Mouse (Mus musculus) frontal cortex, postnatal 25 days (tissue): ENCODE measurements around the gene Sparcl1.

ENCODE experiments used
- DNase-seq, 2 experiments: peaks; one replicate each; pipeline ENCODE4 v3.0.0; 2022; ENCODE audit warnings: low spot score in 2 of 2

Sparcl1 gene

DNA sequence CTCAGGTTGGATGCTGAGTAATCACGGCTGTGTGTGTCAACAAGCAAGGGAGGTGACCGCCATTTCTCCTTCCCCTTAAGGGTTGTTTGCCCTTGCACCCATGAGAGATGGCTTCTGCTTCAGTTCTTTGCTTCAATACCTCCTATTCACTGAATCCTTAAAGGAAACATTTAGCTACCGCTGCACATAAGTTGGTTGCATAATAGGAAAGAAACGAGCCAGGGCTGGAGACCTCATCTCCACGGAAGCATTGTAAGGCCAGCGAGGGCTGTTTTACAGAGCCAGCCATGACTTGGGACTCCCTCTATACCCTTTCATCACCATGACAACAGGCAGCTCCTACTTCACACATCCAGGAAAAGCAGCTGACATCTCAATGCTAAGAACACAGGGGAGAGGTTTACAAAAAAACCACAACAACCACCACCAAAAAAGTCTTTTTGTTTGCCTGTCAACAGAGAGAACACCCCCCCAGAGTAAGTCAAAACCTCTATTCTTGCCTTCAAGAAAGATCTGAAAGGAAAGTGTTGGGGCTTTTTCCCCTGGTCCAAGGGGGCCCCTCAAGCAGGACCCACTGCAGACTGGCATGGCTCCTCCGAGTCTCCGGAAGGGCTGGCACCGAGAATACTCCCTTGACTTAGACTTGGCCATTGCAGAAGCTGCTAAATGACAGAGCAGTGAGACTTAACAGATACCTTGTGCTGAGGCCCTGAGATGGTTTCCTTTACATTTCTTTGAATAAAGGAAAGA lies 3.2 kb downstream of the Sparcl1 start:
- DNase-seq, result peak; percentile 21 to 52

- DNase-seq, result no peak
Observed at GRCm38 (mm10) chr5:104109516-104109915, 4.0 kb downstream of the Sparcl1 start.

GRCm38 (mm10) chr5:104108879-104109369 lies 4.6 kb downstream of the Sparcl1 start:
- DNase-seq, result peak; percentile 46 to 48

DNA sequence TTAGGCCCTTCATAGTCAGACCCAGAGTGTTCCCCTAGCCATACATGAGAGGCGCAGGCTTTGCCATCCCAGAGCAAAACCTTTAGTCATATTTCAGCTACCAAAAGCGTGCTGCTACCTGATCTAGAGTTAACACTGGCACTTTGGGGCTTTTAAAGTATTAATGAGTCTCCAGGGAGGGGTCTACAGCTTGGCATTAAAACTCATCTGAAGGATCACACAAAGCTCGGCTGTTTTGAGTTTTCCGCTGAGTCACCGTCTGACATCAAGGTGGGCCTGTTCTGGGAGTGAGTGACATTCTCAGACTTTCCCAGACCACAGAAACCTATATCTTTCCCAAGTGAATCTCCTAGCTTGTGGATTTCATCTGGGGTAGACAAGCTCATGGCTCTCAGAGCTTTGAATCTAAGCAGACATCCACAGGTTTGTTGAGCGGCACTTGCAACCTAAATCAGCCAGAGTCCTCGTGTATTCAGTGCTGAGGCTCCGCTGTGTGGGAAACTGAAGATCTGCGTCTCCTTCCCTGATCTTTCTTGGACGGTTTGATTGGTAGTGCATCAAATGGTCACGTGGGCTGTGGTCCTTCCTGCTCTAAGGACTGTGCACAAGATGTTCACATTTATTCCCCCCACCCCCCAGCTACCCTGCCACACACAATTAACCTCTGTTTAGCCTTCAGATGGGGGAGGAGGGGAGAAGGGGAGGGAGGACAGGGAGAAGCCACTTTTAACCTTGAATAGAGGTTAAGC lies 5.2 kb downstream of the Sparcl1 start:
- DNase-seq, result no peak

- DNase-seq, result no peak
Observed at GRCm38 (mm10) chr5:104104111-104104510, 9.4 kb downstream of the Sparcl1 start.

DNA sequence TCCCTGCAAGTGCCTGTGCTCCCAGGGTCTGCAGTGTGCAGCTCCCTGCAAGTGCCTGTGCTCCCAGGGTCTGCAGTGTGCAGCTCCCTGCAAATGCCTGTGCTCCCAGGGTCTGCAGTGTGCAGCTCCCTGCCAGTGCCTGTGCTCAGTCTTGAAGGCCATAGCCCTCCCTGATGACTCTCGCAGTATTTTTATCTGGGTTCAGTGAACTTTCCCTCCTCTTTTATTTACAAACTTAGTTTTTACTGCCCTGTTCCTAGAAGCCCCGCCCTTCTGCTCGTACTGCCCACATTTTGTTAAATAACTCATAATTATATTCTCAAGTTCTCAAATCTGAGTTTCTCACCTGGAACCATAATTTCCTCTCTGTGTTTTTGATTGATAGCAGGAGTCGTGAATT lies 10.4 kb downstream of the Sparcl1 start:
- no peak for DNase-seq

DNA sequence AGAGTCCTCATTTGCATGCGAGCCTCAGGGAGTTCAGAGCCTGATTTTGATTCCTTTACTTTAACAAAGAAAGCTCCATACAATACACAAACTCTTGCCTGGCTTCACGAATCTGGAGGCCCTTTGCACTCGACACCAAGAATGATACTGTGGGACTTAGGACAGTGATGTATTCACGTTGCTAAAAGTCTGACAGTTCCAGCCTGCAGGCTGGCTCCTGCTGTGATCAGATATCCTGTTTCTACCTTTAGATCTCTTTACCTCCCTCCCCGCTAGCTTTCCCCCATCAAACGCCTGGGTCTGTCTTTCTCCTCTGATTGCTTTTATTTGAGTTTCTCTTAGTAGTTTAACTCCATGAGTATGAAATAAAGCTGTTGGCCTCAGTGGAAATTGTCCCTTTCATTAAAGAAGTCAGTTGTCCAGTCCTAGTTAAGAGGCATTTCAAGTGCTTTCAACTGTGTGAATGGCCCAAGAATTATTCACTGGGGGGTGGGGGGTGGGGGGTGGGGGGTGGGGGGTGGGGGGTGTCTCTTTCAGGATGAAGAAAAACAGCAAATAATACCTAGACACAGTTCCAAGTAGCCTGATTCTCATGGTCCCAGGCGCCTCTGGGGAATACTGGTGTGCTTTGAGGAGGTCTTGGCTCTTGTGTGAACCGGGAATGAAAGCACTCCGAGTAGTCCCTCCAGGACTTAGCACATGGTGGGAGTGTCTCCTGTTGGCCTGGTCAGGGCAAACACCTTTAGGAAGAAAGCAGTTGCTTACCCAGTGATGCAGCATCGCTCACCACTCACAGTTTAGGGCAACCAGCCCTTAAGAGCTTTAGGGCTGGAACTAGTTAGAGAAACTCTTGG lies 11.6 kb downstream of the Sparcl1 start:
- DNase-seq, result no peak

DNA sequence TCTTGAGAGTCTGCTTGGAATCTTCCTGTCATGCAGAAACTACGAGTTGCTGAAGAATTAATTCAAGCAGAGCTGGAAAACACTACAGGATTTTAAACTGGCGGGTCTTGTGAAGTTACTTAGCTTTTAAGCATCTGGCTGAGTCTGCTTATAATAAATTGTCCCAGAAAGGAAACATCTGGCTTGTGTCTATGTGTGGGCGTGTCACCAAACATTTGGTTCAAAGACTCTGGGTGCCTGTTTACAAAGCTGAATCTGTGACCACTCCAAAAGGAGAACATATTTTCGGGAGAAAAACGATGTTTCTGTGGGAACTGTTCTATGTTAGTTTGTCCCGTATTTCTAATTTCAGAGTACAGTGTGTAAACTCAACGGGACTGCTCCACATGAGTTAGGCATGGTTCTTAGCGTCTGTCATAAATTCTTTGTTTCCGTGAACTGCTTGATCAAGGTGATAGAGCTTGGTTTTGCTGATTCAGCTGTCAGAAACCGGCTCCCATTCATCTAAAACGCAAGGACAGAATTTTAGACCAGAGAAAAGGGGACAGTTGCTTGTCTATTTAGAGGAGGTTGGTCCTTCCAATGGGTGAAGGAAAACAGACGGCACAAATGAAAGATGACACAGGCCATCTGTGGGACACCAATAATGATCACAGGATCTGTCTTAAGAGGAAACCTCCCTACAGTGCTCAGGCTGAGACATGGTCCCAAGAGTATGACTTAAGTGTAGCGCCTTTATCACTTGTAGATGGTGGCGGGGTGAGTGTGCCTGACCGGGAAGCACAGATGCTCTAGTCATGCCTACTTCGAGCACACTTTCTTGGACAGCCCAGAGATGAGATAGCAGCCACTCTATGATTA lies 17.2 kb downstream of the Sparcl1 start:
- DNase-seq, result no peak

GRCm38 (mm10) chr5:104095416-104096077 lies 18.0 kb downstream of the Sparcl1 start:
- no peak for DNase-seq

- DNase-seq, result no peak
Observed at GRCm38 (mm10) chr5:104089751-104090150, 23.8 kb downstream of the Sparcl1 start.

DNA sequence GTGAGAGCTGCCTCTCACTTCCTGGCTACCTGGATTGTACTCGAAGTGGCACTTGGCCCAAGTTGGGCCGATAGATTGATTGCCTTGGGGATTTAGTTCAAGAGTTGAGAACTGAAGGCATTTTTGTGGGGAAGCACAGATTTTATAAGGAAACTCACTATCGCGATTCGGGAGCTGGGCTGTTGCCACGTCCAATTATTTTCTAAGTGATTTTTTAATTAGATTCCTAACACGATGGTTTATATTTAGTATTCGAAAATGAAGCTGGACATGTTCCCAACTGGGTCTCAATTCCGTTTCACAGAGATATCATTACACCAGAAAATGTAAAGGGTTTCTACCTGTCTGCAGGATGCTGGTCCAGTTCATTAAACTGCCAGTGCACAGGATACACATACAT lies 28.2 kb downstream of the Sparcl1 start:
- no peak for DNase-seq

DNA sequence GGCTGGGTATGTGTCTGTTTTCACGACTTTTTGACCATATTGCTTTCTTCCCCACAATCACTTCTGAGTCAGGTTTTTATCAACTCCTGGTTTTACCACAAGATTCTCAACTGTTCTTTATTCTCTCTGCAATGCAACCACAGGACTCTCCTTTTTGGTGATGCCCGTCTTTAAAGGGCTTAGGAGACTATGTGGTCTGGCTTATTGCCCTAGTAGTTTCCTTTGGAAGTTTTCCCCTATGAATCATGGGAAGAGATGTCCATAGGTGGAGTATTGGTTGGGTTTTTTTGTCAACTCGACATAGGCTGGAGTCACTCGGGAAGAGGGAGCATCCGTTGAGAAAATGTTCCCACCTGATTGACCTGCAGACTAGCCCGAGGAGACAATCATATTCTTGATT lies 32.8 kb downstream of the Sparcl1 start:
- DNase-seq, result no peak

GRCm38 (mm10) chr5:104077508-104077907 lies 36.0 kb downstream of the Sparcl1 start, which contains the start of gene Gm17660:
Gm17660 (minus strand) TSS chr5:104077608.
- DNase-seq, result no peak

DNA sequence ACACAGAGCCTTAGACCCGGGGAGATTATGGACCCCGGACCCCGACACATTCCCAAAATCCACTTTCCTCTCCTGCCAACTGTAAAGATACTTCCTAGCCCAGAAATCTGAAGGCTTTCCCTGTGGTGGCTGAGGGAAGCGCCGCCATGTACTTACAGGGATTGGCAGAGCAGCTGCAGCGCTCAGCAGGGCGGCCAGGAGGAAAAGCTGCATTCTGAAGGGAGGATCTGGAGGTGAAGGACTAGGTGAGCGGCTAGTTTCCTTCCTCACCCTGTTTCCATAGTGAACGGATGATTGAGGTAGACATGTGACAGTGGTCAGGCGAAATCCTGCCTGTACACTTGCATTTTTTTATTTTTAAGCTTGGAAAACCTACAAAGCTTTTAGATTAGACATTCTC lies 37.2 kb downstream of the Sparcl1 start:
- DNase-seq, result no peak

DNA sequence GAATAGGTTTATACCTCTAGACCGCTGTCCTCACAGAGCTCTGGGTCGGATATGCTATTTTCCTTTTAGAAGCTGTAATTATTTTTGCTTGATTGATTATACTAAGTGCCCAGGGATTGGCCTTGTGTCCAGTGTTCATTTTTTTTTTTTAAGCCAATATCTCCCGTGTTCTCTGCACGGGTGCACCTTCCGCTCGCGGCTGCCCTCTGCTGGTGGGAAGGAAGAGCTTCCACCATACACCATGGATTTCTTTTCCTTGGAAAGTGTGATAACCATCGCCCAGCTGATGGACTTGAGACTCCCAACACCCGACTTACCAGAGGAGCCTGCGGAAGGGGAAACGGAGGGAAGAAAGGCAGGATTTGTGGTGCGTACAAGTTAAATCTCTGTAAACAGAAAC lies 39.1 kb downstream of the Sparcl1 start:
- peak; percentile 46 to 50 for DNase-seq

DNA sequence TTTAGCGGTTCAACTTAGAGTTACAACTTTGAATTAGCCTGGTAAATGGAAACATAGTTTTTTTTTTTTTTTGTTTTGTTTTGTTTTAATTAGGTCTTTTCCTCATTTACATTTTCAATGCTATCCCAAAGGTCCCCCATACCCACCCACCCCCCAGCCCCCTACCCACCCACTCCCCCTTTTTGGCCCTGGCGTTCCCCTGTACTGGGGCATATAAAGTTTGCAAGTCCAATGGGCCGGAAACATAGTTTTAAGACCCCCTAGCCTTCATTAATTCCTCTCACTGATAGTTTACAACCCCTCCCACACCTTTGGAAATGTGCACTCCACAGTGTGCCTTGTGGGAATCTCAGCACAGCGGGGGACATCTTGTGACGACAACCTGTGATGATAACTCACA lies 39.9 kb downstream of the Sparcl1 start:
- no peak for DNase-seq

GRCm38 (mm10) chr5:104072272-104072886 lies 41.2 kb downstream of the Sparcl1 start:
- no peak for DNase-seq

DNA sequence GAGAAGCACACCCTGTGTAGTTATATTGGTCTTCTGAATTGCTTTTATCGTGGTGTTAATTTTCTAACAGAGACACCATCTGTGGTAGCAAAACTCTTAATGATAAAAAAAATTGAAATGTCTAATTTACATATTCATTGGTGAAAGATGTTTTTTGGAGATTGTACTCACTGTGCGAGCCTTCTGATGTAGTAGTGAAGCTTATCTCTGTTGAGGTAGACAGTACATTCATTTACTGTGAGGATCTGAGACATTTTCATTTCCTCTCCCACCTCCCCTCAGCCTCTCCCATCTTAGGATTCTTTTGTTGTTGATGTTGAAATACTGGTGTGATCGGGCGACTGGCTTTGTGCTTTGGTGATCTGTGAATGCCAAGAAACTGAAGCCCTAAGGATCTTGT lies 42.5 kb downstream of the Sparcl1 start:
- DNase-seq, result no peak

- DNase-seq, result peak in 1 of 2 experiments; percentile 15
Observed at GRCm38 (mm10) chr5:104068751-104069150, 44.8 kb downstream of the Sparcl1 start.
